Mouse (Mus musculus): ENCODE measurements around the gene Aoc2. TPM values are rescaled to one million over a fixed set of nuclear protein-coding genes. Genes with fewer than 3 reads are reported as not detected.

The Aoc2 gene
- total and polyA plus RNA-seq, 3 experiments = 12.1 to 21.1 TPM; not detected in 1

- peaks cover 4 to 8% of the 10 kb centered on the region in 2 experiments; a peak in 3 of 4 replicates for H3K36me3 ChIP-seq (ENCODE audit: control insufficient read depth in 1 of 2, insufficient read depth in 2 of 2, low read length in 2 of 2)
- no peak for DNase-seq (ENCODE audit: low read depth, low spot score)
- peaks cover 6% of the 10 kb centered on the region for H3K79me2 ChIP-seq (ENCODE audit: control insufficient read depth, insufficient read depth, low read length, poor library complexity)
- TF ChIP-seq RAD21 (IDR thresholded peaks at IDR 0.05; ENCODE audit: low read depth, low read length) (no peak), MAZ (IDR thresholded peaks at IDR 0.05; ENCODE audit: low read depth, low read length) (no peak), MXI1 (IDR thresholded peaks at IDR 0.05; ENCODE audit: low read depth, low read length) (no peak), MYC (IDR thresholded peaks at IDR 0.05; ENCODE audit: low read depth, low read length) (no peak), KAT2A (conservative IDR thresholded peaks at IDR 0.05; ENCODE audit: low read depth, low read length) (no peak), ZKSCAN1 (IDR thresholded peaks at IDR 0.05; ENCODE audit: low read depth, low read length) (no peak), GATA1 (IDR thresholded peaks at IDR 0.05; ENCODE audit: low read depth, low read length) (no peak), ZMIZ1 (IDR thresholded peaks at IDR 0.05; ENCODE audit: low read depth, low read length) (no peak), SIN3A (IDR thresholded peaks at IDR 0.05; ENCODE audit: low read length) (no peak), USF1 (IDR thresholded peaks at IDR 0.05; ENCODE audit: low read depth, low read length) (no peak), USF2 (IDR thresholded peaks at IDR 0.05; ENCODE audit: borderline replicate concordance in 1 of 2, insufficient read depth in 1 of 2, low read depth in 1 of 2, low read length in 2 of 2) (no peak), EP300 (IDR thresholded peaks at IDR 0.05; ENCODE audit: low read depth in 1 of 2, low read length in 2 of 2) (no peak)
- H3K27ac ChIP-seq (ENCODE audit: control insufficient read depth, low read depth, low read length) = no peak overlapping the region
- H3K27me3 ChIP-seq (ENCODE audit: control insufficient read depth in 1 of 2, insufficient read depth in 2 of 2, low read length in 2 of 2) = no peaks in the 10 kb centered on the region
- H3K9ac ChIP-seq (ENCODE audit: control insufficient read depth, low read depth, low read length, poor library complexity, severe bottlenecking) = no peak overlapping the region
- no peaks in the 10 kb centered on the region for H3K9me3 ChIP-seq (replicated peaks; ENCODE audit: insufficient read depth, low read length)
- H3K4me1 ChIP-seq (ENCODE audit: control insufficient read depth in 1 of 2, insufficient read depth in 2 of 2, low read length in 2 of 2) = peaks cover 0 to 7% of the 10 kb centered on the region in 2 experiments; a peak in 1 of 4 replicates
- no peak overlapping the region for H3K4me3 ChIP-seq (ENCODE audit: control insufficient read depth in 1 of 2, insufficient read depth in 1 of 2, low read depth in 2 of 2, low read length in 2 of 2)
These were observed 42.0 kb upstream of the Aoc2 start for GRCm38 (mm10) chr11:101282896-101283295.

DNA sequence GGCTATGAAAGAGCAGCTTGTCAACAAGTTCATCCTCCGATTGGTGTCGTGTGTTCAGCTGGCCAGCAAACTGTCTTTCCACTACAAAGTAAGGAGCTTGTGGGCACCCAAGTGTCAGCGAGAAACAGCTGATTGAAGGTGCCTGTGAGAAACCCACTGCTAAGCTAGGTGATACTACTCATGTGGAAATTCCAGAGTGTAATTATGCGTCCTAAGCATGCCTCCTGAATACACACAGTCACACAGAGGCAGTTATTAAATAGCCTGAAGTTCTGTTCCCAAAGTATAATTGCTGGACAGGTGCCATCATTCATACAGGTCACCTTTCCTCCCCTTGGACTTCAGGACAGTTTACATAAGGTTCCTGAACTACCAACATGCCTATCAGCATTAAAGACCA is 41.1 kb upstream of the Aoc2 start:
- no peaks in the 10 kb centered on the region for H3K79me2 ChIP-seq (ENCODE audit: control insufficient read depth, insufficient read depth, low read length, poor library complexity)
- no peak overlapping the region for H3K9ac ChIP-seq (ENCODE audit: control insufficient read depth, low read depth, low read length, poor library complexity, severe bottlenecking)
- TF ChIP-seq POLR2AphosphoS5 (IDR thresholded peaks at IDR 0.05; ENCODE audit: borderline replicate concordance, low read depth, low read length) = no peak
- TF ChIP-seq TCF12 (IDR thresholded peaks at IDR 0.05; ENCODE audit: low read depth, low read length) = no peak
- TF ChIP-seq MXI1 (IDR thresholded peaks at IDR 0.05; ENCODE audit: low read depth, low read length) = no peak
- TF ChIP-seq ETS1 (IDR thresholded peaks at IDR 0.05; ENCODE audit: low read depth, low read length) = no peak
- TF ChIP-seq POLR2AphosphoS2 (IDR thresholded peaks at IDR 0.05; ENCODE audit: low read length) = no peak
- no peak for TF ChIP-seq RCOR1 (IDR thresholded peaks at IDR 0.05; ENCODE audit: low read depth, low read length)
- no peak for TF ChIP-seq SIN3A (IDR thresholded peaks at IDR 0.05; ENCODE audit: low read length)
- no peak for TF ChIP-seq E2F4 (IDR thresholded peaks at IDR 0.05; ENCODE audit: borderline replicate concordance, low read depth, low read length)
- TF ChIP-seq GATA1 (IDR thresholded peaks at IDR 0.05; ENCODE audit: low read depth, low read length) = no peak
- no peak for TF ChIP-seq NELFE (IDR thresholded peaks at IDR 0.05; ENCODE audit: low read depth, low read length)
- TF ChIP-seq RAD21 (IDR thresholded peaks at IDR 0.05; ENCODE audit: low read depth, low read length) = no peak
- TF ChIP-seq NRF1 (IDR thresholded peaks at IDR 0.05; ENCODE audit: insufficient read depth, low read depth, low read length, poor library complexity, severe bottlenecking) = no peak
- TF ChIP-seq JUND (IDR thresholded peaks at IDR 0.05; ENCODE audit: low read depth, low read length) = no peak
- no peak for TF ChIP-seq GABPA (IDR thresholded peaks at IDR 0.05; ENCODE audit: low read depth, low read length)
- TF ChIP-seq ELF1 (IDR thresholded peaks at IDR 0.05; ENCODE audit: low read depth, low read length) = no peak
- TF ChIP-seq USF2 (IDR thresholded peaks at IDR 0.05; ENCODE audit: borderline replicate concordance in 1 of 2, insufficient read depth in 1 of 2, low read depth in 1 of 2, low read length in 2 of 2) = no peak
- TF ChIP-seq MYC (IDR thresholded peaks at IDR 0.05; ENCODE audit: low read depth, low read length) = no peak
- no peak for TF ChIP-seq ZC3H11A (IDR thresholded peaks at IDR 0.05; ENCODE audit: low read depth, low read length)
- no peak for TF ChIP-seq USF1 (IDR thresholded peaks at IDR 0.05; ENCODE audit: low read depth, low read length)
- TF ChIP-seq HCFC1 (IDR thresholded peaks at IDR 0.05; ENCODE audit: low read depth, low read length) = no peak
- H3K27ac ChIP-seq (ENCODE audit: control insufficient read depth, low read depth, low read length) = no peak overlapping the region
- no peak for DNase-seq (ENCODE audit: low read depth, low spot score)
- H3K4me3 ChIP-seq (ENCODE audit: control insufficient read depth in 1 of 2, insufficient read depth in 1 of 2, low read depth in 2 of 2, low read length in 2 of 2) = no peak overlapping the region
- H3K36me3 ChIP-seq (ENCODE audit: control insufficient read depth in 1 of 2, insufficient read depth in 2 of 2, low read length in 2 of 2) = peaks cover 4 to 14% of the 10 kb centered on the region in 2 experiments; a peak in 3 of 4 replicates
- H3K9me3 ChIP-seq (replicated peaks; ENCODE audit: insufficient read depth, low read length) = no peaks in the 10 kb centered on the region
- H3K4me1 ChIP-seq (ENCODE audit: control insufficient read depth in 1 of 2, insufficient read depth in 2 of 2, low read length in 2 of 2) = peaks cover 0 to 7% of the 10 kb centered on the region in 2 experiments; a peak in 1 of 4 replicates
- no peaks in the 10 kb centered on the region for H3K27me3 ChIP-seq (ENCODE audit: control insufficient read depth in 1 of 2, insufficient read depth in 2 of 2, low read length in 2 of 2)
